Mouse (Mus musculus): Measurements from ENCODE around the gene Fads3. TPM values are rescaled to one million over a fixed set of nuclear protein-coding genes. Genes with fewer than 3 reads are reported as not detected.

Fads3 gene
- polyA plus RNA-seq, 1 experiment from 2014 or later: 9.6 TPM

DNA sequence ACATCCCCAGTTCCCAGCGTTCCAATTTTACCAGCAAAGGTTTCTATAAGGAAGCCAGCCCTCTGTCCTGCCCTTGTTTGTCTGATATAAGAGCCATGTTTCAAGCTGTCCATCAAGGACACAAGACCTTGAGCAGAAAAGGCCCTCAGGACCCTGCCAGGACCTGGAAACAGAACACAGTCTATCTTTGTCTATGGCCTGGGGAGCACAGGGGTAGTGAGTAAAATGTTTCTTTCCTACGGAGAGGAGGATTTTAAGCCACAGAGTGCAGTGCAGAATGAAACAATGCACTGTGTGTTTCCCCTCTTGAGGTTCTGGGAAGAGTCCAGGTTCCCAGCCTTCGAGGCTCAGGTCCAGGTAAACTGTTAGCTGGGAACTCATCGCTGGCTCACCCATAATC is 45.6 kb downstream of the Fads3 start:
- Histone ChIP-seq H3K4me2 (replicated peaks) (no peak overlapping the region), H3K27ac (replicated peaks) (no peak overlapping the region), H3K9ac (replicated peaks) (no peak overlapping the region), H3K4me3 (no peak overlapping the region), H3K27me3 (no peaks in the 10 kb centered on the region), H3K36me3 (peaks cover 100% of the 10 kb centered on the region), H3K9me3 (no peaks in the 10 kb centered on the region), H3K4me1 (no peaks in the 10 kb centered on the region)
- 94% methylated on average over 4 of the region's 4 CpGs for WGBS
- ATAC-seq (ENCODE audit: low FRiP score, low read depth): no peak

DNA sequence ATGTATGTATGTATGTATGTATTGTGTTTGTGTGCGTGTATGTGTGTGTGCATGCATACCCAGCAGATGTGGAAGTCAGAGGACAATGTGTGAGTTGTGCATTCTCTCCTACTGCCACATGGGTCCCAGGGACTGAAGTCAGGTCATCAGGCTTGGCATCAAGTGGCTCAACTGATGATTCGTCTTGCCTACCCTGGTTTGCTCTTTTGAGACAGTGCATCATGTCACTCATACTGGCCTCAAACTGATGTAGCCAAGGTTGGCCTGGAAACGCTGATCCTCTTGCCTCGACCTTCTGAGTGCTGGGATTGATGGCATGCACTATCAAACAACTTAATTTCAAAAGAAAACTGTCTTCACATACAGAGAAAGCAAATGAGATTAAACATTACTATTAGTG is 52.5 kb downstream of the Fads3 start:
- H3K4me1 ChIP-seq: peaks cover 46% of the 10 kb centered on the region
- peaks cover 87% of the 10 kb centered on the region for H3K36me3 ChIP-seq
- no peaks in the 10 kb centered on the region for H3K9me3 ChIP-seq
- H3K27me3 ChIP-seq: no peaks in the 10 kb centered on the region
- 90% methylated on average over 4 of the region's 4 CpGs for WGBS
- H3K4me3 ChIP-seq: no peak overlapping the region
- no peak overlapping the region for H3K9ac ChIP-seq (replicated peaks)
- ATAC-seq (ENCODE audit: low FRiP score, low read depth): no peak
- H3K27ac ChIP-seq (replicated peaks): no peak overlapping the region
- H3K4me2 ChIP-seq (replicated peaks): no peak overlapping the region

DNA sequence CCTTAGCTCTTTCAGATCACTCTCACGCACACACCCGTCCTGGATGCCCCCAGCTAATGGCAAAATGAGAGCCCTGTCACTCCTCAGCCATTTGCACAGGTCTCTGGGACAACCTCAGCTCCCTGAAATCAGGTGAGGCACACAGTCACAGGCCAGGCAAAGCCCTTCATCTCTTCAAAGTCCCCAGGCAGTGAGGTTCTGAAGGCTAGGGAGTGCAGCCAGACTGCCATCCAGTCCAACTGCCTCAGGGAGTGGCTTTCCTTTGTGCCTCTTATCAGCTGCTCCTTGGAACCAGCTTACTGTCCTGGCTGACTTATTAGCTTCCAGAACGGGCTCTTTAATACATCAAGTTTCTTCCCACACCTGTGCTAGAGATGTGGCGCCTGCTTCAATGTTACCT is 53.3 kb downstream of the Fads3 start:
- WGBS: 85% methylated on average over 4 of the region's 4 CpGs
- H3K4me2 ChIP-seq (replicated peaks): 0 out of 2 replicates have a peak overlapping the region, but pooled peaks have one; percentile 6
- H3K27ac ChIP-seq (replicated peaks): no peak overlapping the region
- H3K27me3 ChIP-seq: no peaks in the 10 kb centered on the region
- no peak overlapping the region for H3K4me3 ChIP-seq
- peaks cover 78% of the 10 kb centered on the region for H3K36me3 ChIP-seq
- no peak for ATAC-seq (ENCODE audit: low FRiP score, low read depth)
- H3K9ac ChIP-seq (replicated peaks): 0 out of 2 replicates have a peak overlapping the region, but pooled peaks have one; percentile 1
- H3K9me3 ChIP-seq: no peaks in the 10 kb centered on the region
- peaks cover 54% of the 10 kb centered on the region for H3K4me1 ChIP-seq

DNA sequence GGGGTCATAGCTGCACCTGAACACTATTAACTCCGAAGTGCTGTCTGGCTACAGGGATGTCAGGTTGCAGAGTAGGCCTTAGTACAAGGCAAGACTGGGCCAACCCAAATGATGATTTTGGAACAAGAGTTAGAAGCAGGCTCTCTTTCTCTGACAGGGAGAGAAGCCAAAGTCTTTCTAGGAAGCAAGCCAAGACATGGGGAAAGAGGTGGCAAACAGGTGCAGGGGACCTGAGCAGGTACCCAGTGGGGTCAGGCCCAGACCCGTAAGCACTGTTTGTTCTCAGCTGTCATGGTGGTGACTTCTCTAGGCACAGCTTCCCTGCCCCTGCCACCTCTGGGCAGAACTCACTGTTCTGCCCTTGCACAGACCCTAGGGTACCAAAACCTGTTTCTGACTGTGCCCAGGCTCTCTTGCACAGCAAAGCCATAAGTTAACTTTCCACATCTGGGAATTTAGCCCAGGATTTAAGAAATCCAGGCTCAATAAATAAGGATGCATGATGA is 55.1 kb downstream of the Fads3 start:
- H3K4me1 ChIP-seq: peaks cover 59% of the 10 kb centered on the region
- H3K9ac ChIP-seq (replicated peaks): peak overlapping the region; percentile 37; the same call in 1 of the 2 replicates
- ATAC-seq (ENCODE audit: low FRiP score, low read depth): no peak
- peaks cover 61% of the 10 kb centered on the region for H3K36me3 ChIP-seq
- WGBS: 91% methylated on average over 2 of the region's 2 CpGs
- H3K27ac ChIP-seq (replicated peaks): no peak overlapping the region
- H3K9me3 ChIP-seq: no peaks in the 10 kb centered on the region
- H3K4me3 ChIP-seq: no peak overlapping the region
- peak overlapping the region; percentile 17; the same call in 1 of the 2 replicates for H3K4me2 ChIP-seq (replicated peaks)
- H3K27me3 ChIP-seq: no peaks in the 10 kb centered on the region

DNA sequence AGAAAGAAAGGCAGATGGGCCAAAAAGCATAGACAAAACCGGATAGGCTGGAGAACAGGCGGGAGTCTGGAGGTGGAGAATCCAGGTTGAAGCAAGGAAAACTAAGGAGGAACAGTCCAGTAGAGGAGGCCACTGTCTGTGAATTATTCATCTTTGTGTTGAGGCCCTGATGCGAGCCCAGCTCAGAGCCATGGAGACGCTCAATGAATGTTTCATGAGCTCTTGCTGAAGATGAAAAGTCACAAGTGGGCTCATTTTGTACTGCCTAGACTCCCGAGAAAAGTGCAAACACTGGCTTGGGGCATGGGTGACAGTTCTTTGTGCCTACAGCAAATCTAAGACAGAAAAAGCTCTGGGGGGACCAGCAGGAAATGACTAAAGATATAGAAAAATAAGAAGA is 56.5 kb downstream of the Fads3 start:
- H3K36me3 ChIP-seq: peaks cover 48% of the 10 kb centered on the region
- peak overlapping the region; percentile 95 for H3K4me2 ChIP-seq (replicated peaks)
- H3K27ac ChIP-seq (replicated peaks): peak overlapping the region; percentile 76
- no peaks in the 10 kb centered on the region for H3K27me3 ChIP-seq
- peaks cover 65% of the 10 kb centered on the region for H3K4me1 ChIP-seq
- H3K9ac ChIP-seq (replicated peaks): peak overlapping the region; percentile 43; the same call in 1 of the 2 replicates
- WGBS: 35% methylated on average over 5 of the region's 5 CpGs
- no peaks in the 10 kb centered on the region for H3K9me3 ChIP-seq
- ATAC-seq (ENCODE audit: low FRiP score, low read depth): no peak
- peak overlapping the region; percentile 78 for H3K4me3 ChIP-seq

DNA sequence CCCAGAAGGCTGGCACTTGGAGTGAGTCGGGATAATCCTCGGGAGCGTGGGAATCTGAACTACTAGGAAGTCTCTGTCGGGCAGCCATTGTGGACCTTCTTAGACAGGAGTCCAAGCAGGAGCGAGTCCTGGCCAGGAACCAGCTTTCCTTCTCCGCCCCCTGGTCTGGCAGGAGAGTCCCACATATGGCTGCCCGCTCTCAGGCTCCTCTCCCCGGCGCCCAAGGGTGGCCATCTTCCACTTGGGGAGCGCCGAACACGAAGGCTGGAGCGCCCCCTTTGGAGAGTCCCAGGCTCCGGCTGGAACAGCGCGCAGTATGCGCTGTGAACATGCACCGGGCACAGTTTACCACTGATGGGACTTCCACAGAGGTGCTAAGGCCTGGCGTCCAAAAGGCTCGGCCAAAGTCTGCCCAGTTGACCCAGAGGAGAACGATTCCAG is 59.3 kb downstream of the Fads3 start:
- H3K9ac ChIP-seq (replicated peaks): peak overlapping the region; percentile 95
- H3K36me3 ChIP-seq: peaks cover 22% of the 10 kb centered on the region
- under 1% methylated on average over 21 of the region's 21 CpGs for WGBS
- H3K27ac ChIP-seq (replicated peaks): peak overlapping the region; percentile 99
- H3K4me3 ChIP-seq: peak overlapping the region; percentile 78
- H3K9me3 ChIP-seq: no peaks in the 10 kb centered on the region
- ATAC-seq (ENCODE audit: low FRiP score, low read depth): peak; percentile 27
- peak overlapping the region; percentile 95 for H3K4me2 ChIP-seq (replicated peaks)
- H3K27me3 ChIP-seq: no peaks in the 10 kb centered on the region
- peaks cover 53% of the 10 kb centered on the region for H3K4me1 ChIP-seq

DNA sequence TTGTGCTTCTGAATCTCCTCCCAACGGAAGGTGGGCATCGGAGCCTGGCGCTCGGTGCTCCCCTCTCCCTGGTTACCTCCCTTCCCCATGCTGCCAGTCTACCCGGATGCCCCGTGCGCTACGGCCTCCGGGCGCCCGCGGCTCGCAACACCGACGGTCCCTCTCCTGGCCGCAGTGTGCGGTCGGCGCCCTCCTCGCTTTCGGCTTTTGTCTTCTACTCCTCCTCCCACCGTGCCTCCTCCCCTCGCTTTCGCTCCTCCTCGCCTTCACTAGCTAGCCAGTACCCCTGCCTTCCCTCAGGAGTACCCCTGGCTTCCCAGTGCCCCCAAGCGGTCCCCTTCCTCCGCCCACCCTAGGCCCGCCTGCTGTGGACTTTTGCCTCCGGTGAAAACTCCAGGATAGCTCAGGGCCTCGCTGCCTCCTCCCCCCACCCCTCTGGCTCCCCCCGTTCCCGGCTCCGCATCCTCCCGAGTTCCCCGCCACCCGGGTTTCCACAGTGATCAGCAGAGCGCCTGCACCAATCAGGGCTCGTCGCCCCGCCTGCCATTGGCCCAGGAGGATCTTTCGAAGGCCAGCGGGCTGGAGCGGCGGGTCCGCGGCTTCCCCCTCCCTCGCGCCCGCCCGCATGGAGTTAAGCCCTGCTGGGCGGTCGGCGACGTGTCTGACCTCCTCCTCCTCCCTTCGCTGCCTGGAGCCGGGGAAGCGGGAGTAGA is 60.1 kb downstream of the Fads3 start, which contains the start of gene Fads2:
TSS of gene Fads2 (minus strand) at position 406 of the 713 bp plus-strand sequence.
- H3K4me3 ChIP-seq: peak within 1 kb of the TSS; percentile 78
- H3K36me3 ChIP-seq: peaks cover 13% of the 10 kb centered on the region; the same call in 1 of the 2 replicates
- no peaks in the 10 kb centered on the region for H3K9me3 ChIP-seq
- H3K9ac ChIP-seq (replicated peaks): peak within 1 kb of the TSS; percentile 95
- ATAC-seq (ENCODE audit: low FRiP score, low read depth): peak; percentile 95
- H3K27ac ChIP-seq (replicated peaks): peak within 1 kb of the TSS; percentile 99
- peak within 1 kb of the TSS; percentile 95 for H3K4me2 ChIP-seq (replicated peaks)
- H3K27me3 ChIP-seq: no peaks in the 10 kb centered on the region
- H3K4me1 ChIP-seq: peaks cover 45% of the 10 kb centered on the region
- WGBS: under 1% methylated on average over 49 of the region's 57 CpGs

DNA sequence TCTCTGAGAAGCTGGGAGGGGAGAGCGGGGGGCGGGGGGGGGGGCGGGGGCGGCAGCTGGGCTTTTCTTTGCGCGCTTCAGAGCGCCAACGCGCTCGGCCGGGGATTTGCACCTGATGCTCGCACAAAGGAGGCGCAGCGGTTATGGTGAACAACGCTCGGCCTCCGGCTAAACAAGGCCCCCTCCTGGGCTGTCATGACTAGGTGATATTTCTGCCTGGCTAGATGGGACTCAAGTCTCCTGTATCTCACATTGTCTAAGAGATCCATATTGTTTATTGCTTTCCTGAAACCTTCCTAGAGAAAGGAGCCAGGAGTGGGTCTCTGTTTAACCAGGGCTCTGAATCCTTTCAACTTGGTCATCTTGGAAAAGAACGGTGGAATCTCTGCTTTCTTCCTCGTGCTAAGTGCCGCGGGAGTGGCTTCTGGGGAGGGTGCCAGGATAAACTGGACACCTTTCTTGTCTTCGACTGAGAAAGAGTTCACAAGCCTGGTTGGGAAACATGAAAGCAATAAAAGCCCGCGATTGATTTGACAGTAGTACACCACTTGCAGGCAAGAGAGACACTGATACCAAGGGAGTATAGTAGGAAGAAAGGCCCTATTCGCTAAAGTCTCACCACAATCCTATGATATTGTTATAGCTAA is 60.8 kb downstream of the Fads3 start:
- peaks cover 6% of the 10 kb centered on the region; the same call in 1 of the 2 replicates for H3K36me3 ChIP-seq
- no peaks in the 10 kb centered on the region for H3K27me3 ChIP-seq
- WGBS: 4% methylated on average over 20 of the region's 25 CpGs
- peak overlapping the region; percentile 95 for H3K9ac ChIP-seq (replicated peaks)
- no peaks in the 10 kb centered on the region for H3K9me3 ChIP-seq
- peaks cover 38% of the 10 kb centered on the region for H3K4me1 ChIP-seq
- ATAC-seq (ENCODE audit: low FRiP score, low read depth): no peak; the same call in 1 of the 2 replicates
- H3K27ac ChIP-seq (replicated peaks): peak overlapping the region; percentile 99
- peak overlapping the region; percentile 95 for H3K4me2 ChIP-seq (replicated peaks)
- peak overlapping the region; percentile 78 for H3K4me3 ChIP-seq

DNA sequence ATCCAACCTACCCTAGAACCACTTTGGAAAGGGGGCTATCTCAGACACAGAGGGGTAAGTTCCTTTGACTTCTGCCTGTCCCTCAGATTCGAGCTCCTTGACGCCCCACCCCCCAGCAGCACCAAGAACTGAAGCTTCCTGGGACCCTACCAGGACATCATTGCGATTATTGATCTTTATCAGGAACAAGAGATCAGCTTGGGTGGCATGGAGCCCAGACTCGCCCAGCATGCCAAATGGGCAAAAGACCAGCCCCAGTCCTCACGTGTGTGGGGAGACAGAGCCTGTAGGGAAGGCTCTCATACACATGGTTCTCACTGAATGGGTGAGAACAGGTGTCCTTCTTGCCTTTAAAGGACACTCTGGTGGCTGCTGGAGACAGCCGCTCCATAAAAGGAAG is 62.9 kb downstream of the Fads3 start:
- no peak for ATAC-seq (ENCODE audit: low FRiP score, low read depth)
- Histone ChIP-seq H3K9ac (replicated peaks) (no peak overlapping the region), H3K4me2 (replicated peaks) (no peak overlapping the region), H3K4me3 (no peak overlapping the region), H3K27me3 (no peaks in the 10 kb centered on the region), H3K4me1 (peaks cover 17% of the 10 kb centered on the region), H3K9me3 (no peaks in the 10 kb centered on the region), H3K27ac (replicated peaks) (no peak overlapping the region), H3K36me3 (no peaks in the 10 kb centered on the region)
- WGBS: 91% methylated on average over 6 of the region's 6 CpGs

DNA sequence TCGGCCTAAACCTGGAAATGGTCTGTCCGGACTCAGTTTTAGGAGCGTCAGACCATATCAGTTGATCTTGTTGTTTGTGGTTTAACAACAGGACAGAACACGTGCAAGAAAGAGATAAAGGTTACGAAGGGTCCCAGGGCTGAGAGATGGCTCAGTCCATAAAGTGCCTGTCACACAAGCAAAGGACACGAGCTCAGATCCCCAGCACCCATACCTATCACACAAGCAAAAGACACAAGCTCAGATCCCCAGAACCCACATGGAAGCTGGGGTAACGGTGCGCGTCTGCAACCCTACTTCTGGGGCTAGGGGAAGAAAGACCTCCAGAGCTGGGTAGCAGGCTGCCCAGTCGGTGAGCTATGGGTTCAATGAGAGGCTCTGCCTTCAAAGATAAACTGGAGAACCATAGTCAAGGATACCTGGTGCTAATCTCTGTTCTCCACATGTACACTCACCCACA is 63.7 kb downstream of the Fads3 start:
- 84% methylated on average over 10 of the region's 10 CpGs for WGBS
- H3K4me1 ChIP-seq: peaks cover 10% of the 10 kb centered on the region; the same call in 1 of the 2 replicates
- no peak overlapping the region for H3K27ac ChIP-seq (replicated peaks)
- H3K9ac ChIP-seq (replicated peaks): no peak overlapping the region
- no peaks in the 10 kb centered on the region for H3K36me3 ChIP-seq
- no peak overlapping the region for H3K4me2 ChIP-seq (replicated peaks)
- no peaks in the 10 kb centered on the region for H3K9me3 ChIP-seq
- H3K27me3 ChIP-seq: no peaks in the 10 kb centered on the region
- H3K4me3 ChIP-seq: no peak overlapping the region
- no peak for ATAC-seq (ENCODE audit: low FRiP score, low read depth)

DNA sequence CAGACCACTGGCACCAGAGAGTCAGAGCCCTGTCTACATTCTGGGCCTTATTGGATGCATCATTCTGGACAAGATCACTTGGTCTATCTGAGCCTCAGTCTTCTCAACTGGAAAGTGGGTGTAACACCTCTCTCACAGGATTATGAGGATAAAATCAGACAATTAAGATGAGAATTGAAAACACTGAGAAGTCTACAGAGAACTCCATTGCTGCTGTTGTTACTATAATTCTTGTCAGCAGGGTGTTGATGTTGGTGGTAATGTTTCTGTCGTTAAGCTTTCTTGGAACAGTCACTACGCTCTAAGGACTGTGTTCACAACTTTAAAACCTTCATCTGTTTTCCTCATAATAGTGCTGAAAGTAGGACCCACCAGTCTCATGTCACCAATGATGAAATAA is 65.3 kb downstream of the Fads3 start:
- WGBS: 90% methylated on average over 2 of the region's 2 CpGs
- H3K9ac ChIP-seq (replicated peaks): no peak overlapping the region
- no peak for ATAC-seq (ENCODE audit: low FRiP score, low read depth)

More for the DNA sequence above, 65.3 kb downstream of the Fads3 start:
- Histone ChIP-seq H3K36me3 (no peaks in the 10 kb centered on the region), H3K4me3 (no peak overlapping the region), H3K9me3 (no peaks in the 10 kb centered on the region), H3K27ac (replicated peaks) (no peak overlapping the region), H3K4me1 (peaks cover 9% of the 10 kb centered on the region; the same call in 1 of the 2 replicates), H3K27me3 (no peaks in the 10 kb centered on the region), H3K4me2 (replicated peaks) (no peak overlapping the region)

Measured in midbrain, embryonic 12.5 days (tissue).